Mouse (Mus musculus) thymus, adult 2 months (tissue): ENCODE measurements around the gene Ccdc155.

Experiments used
- CTCF ChIP-seq: fragments of 200-500 bp; IDR thresholded peaks from 2 replicates; pipeline ENCODE4 v1.5.1; 2012; ENCODE audit warnings: mild to moderate bottlenecking, control low read depth, low read length, moderate library complexity, borderline replicate concordance; ENCODE audit not compliant: control insufficient read depth, poor library complexity, insufficient read depth; ENCODE audit errors: extremely low read depth
- POLR2A ChIP-seq: fragments of 200-500 bp; IDR thresholded peaks from 2 replicates; pipeline ENCODE4 v1.6.1; 2012; ENCODE audit warnings: mild to moderate bottlenecking, low read length, control low read depth, moderate library complexity; ENCODE audit not compliant: control insufficient read depth, poor library complexity, insufficient read depth; ENCODE audit errors: extremely low read depth

DNA sequence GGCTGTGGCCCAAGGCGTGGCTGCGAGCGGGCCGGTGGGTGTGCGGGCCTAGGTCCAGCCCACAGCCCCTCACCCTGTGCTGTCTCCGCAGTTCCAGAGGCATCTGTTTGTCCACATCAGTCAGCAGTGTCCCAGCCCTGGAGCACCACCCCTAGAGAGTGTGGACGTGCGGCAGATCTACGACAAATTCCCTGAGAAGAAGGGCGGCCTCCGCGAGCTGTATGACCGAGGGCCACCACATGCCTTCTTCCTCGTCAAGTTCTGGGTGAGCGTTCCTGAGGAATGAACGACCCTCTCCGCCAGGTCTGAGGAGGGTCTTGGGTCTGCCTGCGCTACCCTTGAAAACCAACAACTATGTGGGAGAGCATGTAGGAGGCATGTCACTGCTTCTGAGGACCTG, 23.9 kb upstream of the Ccdc155 start:
- TF ChIP-seq CTCF = no peak
- TF ChIP-seq POLR2A = no peak
